Mouse (Mus musculus) ES-Bruce4 (cell line): ENCODE measurements at regions not wholly inside any gene's neighbourhood (a gene's known extent, or its start where the extent isn't known, plus 50 kb on each side); places are given as distances from the start of the nearest gene placed in this dataset.

Source experiments
- CTCF ChIP-seq: IDR thresholded peaks from one replicate; pipeline ENCODE4 v1.8.1; 2011; ENCODE audit warnings: low read depth, low read length
- EP300 ChIP-seq: IDR thresholded peaks from 2 replicates; pipeline ENCODE4 v1.6.1; 2011; ENCODE audit warnings: low read depth, low read length; ENCODE audit not compliant: insufficient read depth

- no peak for TF ChIP-seq CTCF
- no peak for TF ChIP-seq EP300
These were observed 1198.8 kb downstream of the Cntnap5b start for GRCm38 (mm10) chr1:100971361-100971760.
